Mouse (Mus musculus): ENCODE data around the gene Anapc15-ps.

DNA sequence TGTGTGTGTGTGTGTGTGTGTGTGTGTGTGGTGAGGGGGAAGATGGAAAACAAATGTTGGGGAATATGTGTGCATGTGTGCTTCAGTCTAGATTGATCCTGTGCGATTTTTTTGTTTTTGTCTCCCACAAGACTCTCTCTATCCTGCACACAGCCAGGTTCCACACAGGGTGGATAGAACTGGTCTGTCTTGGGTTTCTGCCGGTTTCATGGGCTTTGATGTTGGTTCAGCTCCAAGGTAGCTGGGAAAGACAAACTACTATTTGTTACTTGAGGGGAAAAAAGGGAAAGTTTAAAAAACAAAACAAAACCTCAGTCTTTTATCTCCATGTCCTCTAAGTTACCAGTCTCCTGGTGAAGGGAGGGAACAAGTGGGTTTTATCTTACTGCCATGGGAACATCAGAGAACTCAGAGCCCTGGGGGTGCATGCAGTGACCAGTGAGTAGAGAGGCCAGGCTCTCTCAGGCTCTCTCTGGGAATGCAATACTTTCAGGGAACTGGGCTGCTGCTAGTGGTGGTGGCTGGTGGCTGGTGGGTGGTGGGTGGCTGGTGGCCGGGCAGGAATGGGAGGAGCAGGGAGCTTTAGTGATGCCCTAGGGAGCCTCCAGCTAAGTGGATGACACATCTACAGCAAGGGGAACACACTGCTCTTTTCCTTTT is 5.8 kb downstream of the Anapc15-ps start:
- no peak for TF ChIP-seq POLR2A (IDR thresholded peaks at IDR 0.05; ENCODE audit: insufficient read depth, low read depth, low read length)
- no peak for TF ChIP-seq CTCF (IDR thresholded peaks at IDR 0.05; ENCODE audit: insufficient read depth, low read depth, low read length)
